Mouse (Mus musculus) lung, postnatal 0 days (tissue): ENCODE results near the gene Nrf1. TPM values are rescaled to one million over a fixed set of nuclear protein-coding genes. Genes with fewer than 3 reads are reported as not detected.

Source experiments
- ATAC-seq: fragments of 200-750 bp; cut with Nextera tagmentation; 2 replicates; pipeline ENCODE4 v1.8.0; 2017; ENCODE audit warnings: moderate library complexity
- DNase-seq: peaks from one replicate; pipeline ENCODE4 v3.0.0-alpha.2; 2016; ENCODE audit warnings: low spot score
- H3K27ac ChIP-seq: fragments of 300-500 bp; sonication (generic); 2 replicates; pipeline ENCODE4 v1.5.1; 2014; ENCODE audit warnings: antibody characterized with exemption, mild to moderate bottlenecking, low read length, mixed read lengths
- H3K27me3 ChIP-seq: fragments of 300-500 bp; sonication (generic); replicated peaks from 2 replicates; pipeline ENCODE4 v1.6.1; 2014; ENCODE audit warnings: low read length, mixed read lengths; ENCODE audit not compliant: insufficient read depth
- H3K36me3 ChIP-seq: fragments of 300-500 bp; sonication (generic); 2 replicates; pipeline ENCODE4 v1.6.1; 2014; ENCODE audit warnings: low read length, mixed read lengths; ENCODE audit not compliant: insufficient read depth
- H3K4me1 ChIP-seq: fragments of 300-500 bp; sonication (generic); 2 replicates; pipeline ENCODE4 v1.6.1; 2014; ENCODE audit warnings: antibody characterized with exemption, low read depth, low read length, mixed read lengths; ENCODE audit not compliant: insufficient read depth
- H3K4me2 ChIP-seq: fragments of 300-500 bp; sonication (generic); replicated peaks from 2 replicates; pipeline ENCODE4 v1.6.1; 2014; ENCODE audit warnings: low read depth, mild to moderate bottlenecking, low read length, moderate library complexity, mixed read lengths
- H3K4me3 ChIP-seq: fragments of 300-500 bp; sonication (generic); 2 replicates; pipeline ENCODE4 v1.5.1; 2014; ENCODE audit warnings: low read depth, low read length
- H3K9ac ChIP-seq: fragments of 300-500 bp; sonication (generic); replicated peaks from 2 replicates; pipeline ENCODE4 v1.6.1; 2014; ENCODE audit warnings: low read depth, mild to moderate bottlenecking
- H3K9me3 ChIP-seq: fragments of 300-500 bp; sonication (generic); 2 replicates; pipeline ENCODE4 v1.6.1; 2016; ENCODE audit warnings: low read length, mixed read lengths
- CTCF ChIP-seq: IDR thresholded peaks from 2 replicates; pipeline ENCODE4 v1.5.1; 2016; ENCODE audit warnings: antibody characterized with exemption, mild to moderate bottlenecking
- EP300 ChIP-seq: IDR thresholded peaks from 2 replicates; pipeline ENCODE4 v1.6.1; 2016; ENCODE audit warnings: antibody characterized with exemption, mild to moderate bottlenecking, control low read depth
- WGBS: fragments of 180-500 bp; shearing (Covaris S2); extraction: QIAGEN DNeasy Blood & Tissue Kit; methylation state at CpG from one replicate; pipeline ENCODE4 v1.1.7; 2014; 5-methylcytosine and 5-hydroxymethylcytosine counted together
- polyA plus RNA-seq: library from polyadenylated mRNA; unstranded; fragments of >200 nt; fragmentation: Nextera tagmentation; extraction: Ambion mirVana; gene quantifications from 2 replicates; pipeline ENCODE4 v1.2.1, GENCODE M21; 2015

The Nrf1 gene
- polyA plus RNA-seq, result 22.7 and 24.6 TPM in 2 replicates

- peak within 1 kb of the TSS; percentile 94 for H3K4me3 ChIP-seq
- H3K4me1 ChIP-seq, result no peaks in the 10 kb centered on the region
- no peak for TF ChIP-seq EP300
- TF ChIP-seq CTCF, result peak; percentile 64
- under 1% methylated on average over 39 of the region's 78 CpGs for WGBS
- peak within 1 kb of the TSS; percentile 90 for H3K4me2 ChIP-seq
- ATAC-seq, result peak; percentile 96
- H3K27ac ChIP-seq, result peak within 1 kb of the TSS; percentile 100
- DNase-seq, result peak; percentile 95
- no peaks in the 10 kb centered on the region for H3K36me3 ChIP-seq
- H3K9ac ChIP-seq, result peak within 1 kb of the TSS; percentile 99
- H3K27me3 ChIP-seq, result no peaks in the 10 kb centered on the region
- no peaks in the 10 kb centered on the region for H3K9me3 ChIP-seq
Observed at GRCm38 (mm10) chr6:30047271-30048162, at the start of gene Nrf1. Gene Nrf1 (plus strand): TSS chr6:30047988.

GRCm38 (mm10) chr6:29998140-29998539 lies 49.6 kb upstream of the Nrf1 start:
- no peak for DNase-seq
- H3K4me1 ChIP-seq, result no peaks in the 10 kb centered on the region; the same call in 1 of the 2 replicates
- TF ChIP-seq CTCF, result no peak
- TF ChIP-seq EP300, result no peak
- no peaks in the 10 kb centered on the region for H3K27me3 ChIP-seq
- 74% methylated on average over 9 of the region's 9 CpGs for WGBS
- no peak overlapping the region for H3K27ac ChIP-seq
- H3K9me3 ChIP-seq, result no peaks in the 10 kb centered on the region
- no peak for ATAC-seq
- H3K9ac ChIP-seq, result no peak overlapping the region
- no peak overlapping the region for H3K4me3 ChIP-seq
- H3K4me2 ChIP-seq, result no peak overlapping the region
- H3K36me3 ChIP-seq, result no peaks in the 10 kb centered on the region

- H3K4me1 ChIP-seq, result no peaks in the 10 kb centered on the region; the same call in 1 of the 2 replicates
- H3K27me3 ChIP-seq, result no peaks in the 10 kb centered on the region
- DNase-seq (no peak), ATAC-seq (no peak)
- no peak overlapping the region for H3K4me3 ChIP-seq
- H3K36me3 ChIP-seq, result no peaks in the 10 kb centered on the region
- H3K27ac ChIP-seq, result no peak overlapping the region
- H3K9me3 ChIP-seq, result no peaks in the 10 kb centered on the region
- WGBS, result 65% methylated on average over 4 of the region's 4 CpGs
- TF ChIP-seq CTCF (no peak), EP300 (no peak)
- H3K9ac ChIP-seq, result no peak overlapping the region
- no peak overlapping the region for H3K4me2 ChIP-seq
Observed at GRCm38 (mm10) chr6:29998771-29999170, 49.0 kb upstream of the Nrf1 start.

GRCm38 (mm10) chr6:30002628-30003027 lies 45.2 kb upstream of the Nrf1 start:
- no peaks in the 10 kb centered on the region for H3K9me3 ChIP-seq
- H3K9ac ChIP-seq, result no peak overlapping the region
- H3K27me3 ChIP-seq, result no peaks in the 10 kb centered on the region
- DNase-seq (no peak), ATAC-seq (no peak)
- no peak overlapping the region for H3K4me2 ChIP-seq
- H3K4me3 ChIP-seq, result no peak overlapping the region
- H3K27ac ChIP-seq, result no peak overlapping the region
- H3K36me3 ChIP-seq, result no peaks in the 10 kb centered on the region
- TF ChIP-seq EP300 (no peak), CTCF (no peak)
- H3K4me1 ChIP-seq, result no peaks in the 10 kb centered on the region
- WGBS, result 62% methylated on average over 9 of the region's 9 CpGs

- WGBS, result 83% methylated on average over 1 of the region's 1 CpGs
- Histone ChIP-seq H3K4me3 (no peak overlapping the region), H3K4me1 (no peaks in the 10 kb centered on the region), H3K9ac (no peak overlapping the region), H3K27me3 (no peaks in the 10 kb centered on the region), H3K27ac (no peak overlapping the region), H3K4me2 (no peak overlapping the region), H3K36me3 (no peaks in the 10 kb centered on the region), H3K9me3 (no peaks in the 10 kb centered on the region)
- no peak for TF ChIP-seq EP300
- TF ChIP-seq CTCF, result no peak
- DNase-seq (no peak), ATAC-seq (no peak)
Observed at GRCm38 (mm10) chr6:30005851-30006250, 41.9 kb upstream of the Nrf1 start.

- 71% methylated on average over 7 of the region's 7 CpGs for WGBS
- no peak for TF ChIP-seq CTCF
- TF ChIP-seq EP300, result no peak
Observed at GRCm38 (mm10) chr6:30009204-30009603, 38.6 kb upstream of the Nrf1 start.

More at GRCm38 (mm10) chr6:30009204-30009603, 38.6 kb upstream of the Nrf1 start:
- H3K9me3 ChIP-seq, result no peaks in the 10 kb centered on the region
- H3K4me3 ChIP-seq, result no peak overlapping the region
- H3K36me3 ChIP-seq, result no peaks in the 10 kb centered on the region
- no peaks in the 10 kb centered on the region for H3K27me3 ChIP-seq
- no peak overlapping the region for H3K9ac ChIP-seq
- H3K27ac ChIP-seq, result no peak overlapping the region
- H3K4me2 ChIP-seq, result no peak overlapping the region
- no peaks in the 10 kb centered on the region for H3K4me1 ChIP-seq
- no peak for DNase-seq
- no peak for ATAC-seq
